Mouse (Mus musculus) limb, embryonic 14.5 days (tissue): ENCODE results near the gene Hsd17b12. TPM values are rescaled to one million over a fixed set of nuclear protein-coding genes. Genes with fewer than 3 reads are reported as not detected.

Source experiments
- ATAC-seq: fragments of 200-750 bp; cut with Nextera tagmentation; 2 replicates; pipeline ENCODE4 v1.8.0; 2017; ENCODE audit warnings: low read depth, moderate number of reproducible peaks, moderate TSS enrichment; ENCODE audit not compliant: low FRiP score
- DNase-seq: peaks from one replicate; pipeline ENCODE4 v3.0.0-alpha.2; 2015; ENCODE audit warnings: low spot score
- H3K27ac ChIP-seq: fragments of 300-500 bp; sonication (generic); replicated peaks from 2 replicates; pipeline ENCODE4 v1.5.1; 2014; ENCODE audit warnings: low read depth, mild to moderate bottlenecking, low read length, moderate library complexity, mixed read lengths
- H3K27me3 ChIP-seq: fragments of 300-500 bp; sonication (generic); 2 replicates; pipeline ENCODE4 v1.6.1; 2014; ENCODE audit warnings: low read length, mixed read lengths; ENCODE audit not compliant: control insufficient read depth, insufficient read depth
- H3K36me3 ChIP-seq: fragments of 300-500 bp; sonication (generic); 2 replicates; pipeline ENCODE4 v1.6.1; 2014; ENCODE audit warnings: mild to moderate bottlenecking, low read length, moderate library complexity, mixed read lengths; ENCODE audit not compliant: control insufficient read depth, insufficient read depth
- H3K4me1 ChIP-seq: fragments of 300-500 bp; sonication (generic); 2 replicates; pipeline ENCODE4 v1.6.1; 2014; ENCODE audit warnings: antibody characterized with exemption, low read length, mixed read lengths; ENCODE audit not compliant: control insufficient read depth, insufficient read depth
- H3K4me2 ChIP-seq: fragments of 300-500 bp; sonication (generic); replicated peaks from 2 replicates; pipeline ENCODE4 v1.6.1; 2014; ENCODE audit warnings: low read depth, mild to moderate bottlenecking, low read length, moderate library complexity; ENCODE audit not compliant: severe bottlenecking
- H3K4me3 ChIP-seq: fragments of 300-500 bp; sonication (generic); replicated peaks from 2 replicates; pipeline ENCODE4 v1.5.1; 2014; ENCODE audit warnings: low read length
- H3K9ac ChIP-seq: fragments of 300-500 bp; sonication (generic); 2 replicates; pipeline ENCODE4 v1.6.1; 2014; ENCODE audit warnings: mild to moderate bottlenecking, low read depth, low read length, moderate library complexity; ENCODE audit not compliant: severe bottlenecking
- H3K9me3 ChIP-seq: fragments of 300-500 bp; sonication (generic); 2 replicates; pipeline ENCODE4 v1.6.1; 2016; ENCODE audit warnings: low read length; ENCODE audit not compliant: control insufficient read depth
- POLR2A ChIP-seq: fragments of 200-500 bp; IDR thresholded peaks from 2 replicates; pipeline ENCODE4 v1.8.0; 2012; ENCODE audit warnings: inconsistent platforms, mild to moderate bottlenecking, moderate library complexity, borderline replicate concordance; ENCODE audit not compliant: insufficient read depth, insufficient read length; ENCODE audit errors: extremely low read depth
- WGBS: fragments of 180-500 bp; shearing (Covaris S2); extraction: QIAGEN DNeasy Blood & Tissue Kit; methylation state at CpG from one replicate; pipeline ENCODE4 v1.1.7; 2014; 5-methylcytosine and 5-hydroxymethylcytosine counted together
- polyA plus RNA-seq, 2 experiments: library from polyadenylated mRNA; depleted of rRNA in 1 of 2; stranded (reverse) in 1 of 2; unstranded in 1 of 2; fragments of >200 nt; fragmentation: Nextera tagmentation in 1 of 2; extraction: Ambion mirVana in 1 of 2; gene quantifications; 2 replicates each; pipeline versions ENCODE4 v1.2.1 to v1.2.3; 2012 to 2014

The Hsd17b12 gene
- polyA plus RNA-seq, 2 experiments = 64.5 to 113 TPM

DNA sequence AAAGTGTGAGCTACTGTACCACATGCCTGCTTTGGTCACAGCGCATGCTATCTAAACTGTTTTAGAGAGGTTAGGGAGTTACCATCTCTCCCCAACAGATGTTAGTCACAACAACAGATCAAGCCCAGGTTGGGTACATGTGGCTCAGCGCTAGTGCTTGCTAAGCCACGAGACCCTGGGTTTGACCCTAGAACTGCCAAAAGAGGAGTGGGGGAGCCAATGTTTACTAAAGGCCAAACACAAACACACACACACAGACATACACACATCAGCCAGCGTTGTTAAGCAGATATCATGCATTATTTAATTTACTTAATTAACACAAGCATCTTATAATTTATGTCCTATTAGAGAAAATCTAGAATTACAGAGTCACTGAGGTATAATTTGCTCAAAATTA, 155.8 kb downstream of the Hsd17b12 start:
- Histone ChIP-seq H3K9me3 (no peaks in the 10 kb centered on the region), H3K27me3 (no peaks in the 10 kb centered on the region), H3K9ac (no peak overlapping the region), H3K27ac (no peak overlapping the region), H3K4me2 (no peak overlapping the region), H3K4me1 (no peaks in the 10 kb centered on the region), H3K4me3 (no peak overlapping the region), H3K36me3 (peaks cover 84% of the 10 kb centered on the region)
- ATAC-seq (no peak), DNase-seq (no peak)
- 82% methylated on average over 4 of the region's 4 CpGs for WGBS
- TF ChIP-seq POLR2A = no peak

- no peak overlapping the region for H3K4me2 ChIP-seq
- H3K36me3 ChIP-seq = peaks cover 81% of the 10 kb centered on the region
- H3K9ac ChIP-seq = no peak overlapping the region
- ATAC-seq (no peak), DNase-seq (no peak)
- H3K9me3 ChIP-seq = no peaks in the 10 kb centered on the region
- WGBS = 95% methylated on average over 6 of the region's 6 CpGs
- H3K27me3 ChIP-seq = no peaks in the 10 kb centered on the region
- TF ChIP-seq POLR2A = no peak
- no peak overlapping the region for H3K27ac ChIP-seq
- H3K4me3 ChIP-seq = no peak overlapping the region
- H3K4me1 ChIP-seq = no peaks in the 10 kb centered on the region
Observed at GRCm38 (mm10) chr2:94001411-94001810, 156.4 kb downstream of the Hsd17b12 start.

- no peaks in the 10 kb centered on the region for H3K4me1 ChIP-seq
- no peak for TF ChIP-seq POLR2A
- H3K4me3 ChIP-seq = no peak within 1 kb of the TSS
- no peak within 1 kb of the TSS for H3K4me2 ChIP-seq
- H3K9ac ChIP-seq = no peak within 1 kb of the TSS
- no peaks in the 10 kb centered on the region for H3K27me3 ChIP-seq
- 92% methylated on average over 6 of the region's 6 CpGs for WGBS
- DNase-seq (no peak), ATAC-seq (no peak)
- H3K27ac ChIP-seq = no peak within 1 kb of the TSS
- H3K9me3 ChIP-seq = no peaks in the 10 kb centered on the region
- H3K36me3 ChIP-seq = peaks cover 85% of the 10 kb centered on the region
Observed at GRCm38 (mm10) chr2:93996254-93996653, 161.5 kb downstream of the Hsd17b12 start, which contains the start of gene Gm27027. TSS of gene Gm27027 (minus strand) at chr2:93996354.

- WGBS = 69% methylated on average over 3 of the region's 3 CpGs
- H3K36me3 ChIP-seq = peaks cover 86% of the 10 kb centered on the region
- no peak overlapping the region for H3K27ac ChIP-seq
- ATAC-seq = no peak
- no peaks in the 10 kb centered on the region for H3K27me3 ChIP-seq
- TF ChIP-seq POLR2A = no peak
- H3K4me2 ChIP-seq = no peak overlapping the region
- H3K4me1 ChIP-seq = no peaks in the 10 kb centered on the region
- no peak overlapping the region for H3K4me3 ChIP-seq
- no peak overlapping the region for H3K9ac ChIP-seq
- no peak for DNase-seq
- no peaks in the 10 kb centered on the region for H3K9me3 ChIP-seq
Observed at GRCm38 (mm10) chr2:93992810-93993209, 165.0 kb downstream of the Hsd17b12 start.

DNA sequence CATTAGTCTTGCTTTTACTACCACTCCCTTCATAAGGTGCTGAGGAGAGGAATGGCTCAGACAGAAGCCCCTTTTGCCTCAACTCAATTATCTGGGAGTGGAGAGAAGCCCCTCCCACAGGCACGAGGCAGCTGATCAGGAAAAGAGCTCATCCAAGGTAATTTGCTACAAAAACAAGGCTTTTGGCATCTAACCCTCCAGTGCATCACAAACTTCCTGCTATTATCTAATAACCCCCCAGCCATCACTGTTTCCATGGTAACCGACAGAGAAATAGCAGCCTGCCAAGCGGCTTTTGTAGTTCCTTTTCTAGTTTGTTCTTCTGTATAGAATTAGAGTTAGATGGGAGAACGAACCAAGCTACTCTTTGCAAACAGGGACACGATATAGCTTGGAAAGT, 165.5 kb downstream of the Hsd17b12 start:
- no peaks in the 10 kb centered on the region for H3K4me1 ChIP-seq
- H3K36me3 ChIP-seq = peaks cover 86% of the 10 kb centered on the region
- no peak overlapping the region for H3K4me3 ChIP-seq
- H3K27ac ChIP-seq = no peak overlapping the region
- 70% methylated on average over 5 of the region's 5 CpGs for WGBS
- ATAC-seq (no peak), DNase-seq (no peak)
- no peak overlapping the region for H3K4me2 ChIP-seq
- H3K9ac ChIP-seq = no peak overlapping the region
- no peak for TF ChIP-seq POLR2A
- no peaks in the 10 kb centered on the region for H3K9me3 ChIP-seq
- no peaks in the 10 kb centered on the region for H3K27me3 ChIP-seq

- Histone ChIP-seq H3K4me2 (no peak overlapping the region), H3K9me3 (no peaks in the 10 kb centered on the region), H3K27me3 (no peaks in the 10 kb centered on the region), H3K27ac (no peak overlapping the region), H3K36me3 (peaks cover 90% of the 10 kb centered on the region), H3K4me1 (no peaks in the 10 kb centered on the region), H3K4me3 (no peak overlapping the region), H3K9ac (no peak overlapping the region)
- 83% methylated on average over 3 of the region's 3 CpGs for WGBS
- no peak for TF ChIP-seq POLR2A
- ATAC-seq (no peak), DNase-seq (no peak)
Observed at GRCm38 (mm10) chr2:93991336-93991735, 166.4 kb downstream of the Hsd17b12 start.
